Mouse (Mus musculus): Measurements from ENCODE around the gene 1700021F07Rik.

- TF ChIP-seq POLR2A (IDR thresholded peaks at IDR 0.05; ENCODE audit: control insufficient read depth, extremely low read depth, insufficient read depth, low read length, poor library complexity), result no peak
- peak; percentile 89 for TF ChIP-seq CTCF (IDR thresholded peaks at IDR 0.05; ENCODE audit: borderline replicate concordance, control insufficient read depth, extremely low read depth, insufficient read depth, low read length, poor library complexity)
Measured at GRCm38 (mm10) chr2:173545992-173546703, 23.8 kb downstream of the 1700021F07Rik start.
